ENCODE assay signal across 15 mouse cellular contexts in genomic region chr12:112597618-112598017, GRCm38 (mm10). TPM values are rescaled to one million over a fixed set of nuclear protein-coding genes. Genes with fewer than 3 reads are reported as not detected.
DNase-seq lines count a peak whose midpoint lies in the region; ATAC-seq and TF ChIP-seq lines count a peak whose summit lies in the region.
"Had no signal": no experiment of that assay in that cellular context is flagged by ENCODE, and none has a peak within 500 bp of the region (broad histone marks: within the 10 kb centered on the region; RNA-seq: fewer than 3 reads in every experiment).

No protein-coding gene starts in this region.

- H3K9me3 ChIP-seq in heart, embryonic 11.5 days (replicated peaks; ENCODE audit: control insufficient read depth, low read length), result no peaks in the 10 kb centered on the region
- H3K9me3 ChIP-seq in liver, postnatal 0 days (ENCODE audit: low read length), result no peaks in the 10 kb centered on the region
- H3K9me3 ChIP-seq: embryonic facial prominence, embryonic 12.5 days; forebrain, embryonic 12.5 days; hindbrain, embryonic 15.5 days; liver, embryonic 15.5 days had no signal

- no peak overlapping the region for H3K4me2 ChIP-seq in heart, embryonic 11.5 days
- H3K4me2 ChIP-seq in liver, postnatal 0 days (ENCODE audit: low read depth, low read length), result no peak overlapping the region
- H3K4me2 ChIP-seq: embryonic facial prominence, embryonic 12.5 days; forebrain, embryonic 12.5 days; hindbrain, embryonic 15.5 days; liver, embryonic 15.5 days had no signal

- ATAC-seq in heart, embryonic 11.5 days (replicated peaks; ENCODE audit: insufficient number of reproducible peaks, low FRiP score, low TSS enrichment), result no peak
- no peak for ATAC-seq in liver, postnatal 0 days

- no peak for TF ChIP-seq EP300 in liver, postnatal 0 days (IDR thresholded peaks at IDR 0.05; ENCODE audit: low read depth)

- peak; percentile 75 for DNase-seq in adrenal gland, postnatal 14 days
- DNase-seq in adrenal gland, adult 18-20 months (ENCODE audit: low spot score in 2 of 2), result no peak
- peak; percentile 53 to 55 for DNase-seq in heart, postnatal 10 days
- peak; percentile 86 for DNase-seq in liver, adult 2 months (ENCODE audit: extremely low read depth, low read depth, low spot score)
- DNase-seq in liver, postnatal 0 days, result no peak
- peak; percentile 72 for DNase-seq in gastrocnemius, postnatal 14 days
- DNase-seq in urinary bladder, adult 2 months (ENCODE audit: low spot score), result no peak
- DNase-seq: kidney, adult 2 months; kidney, postnatal 36 days; midbrain, embryonic 14.5 days had no signal

- no peak overlapping the region; the same call in 1 of the 2 replicates for H3K9ac ChIP-seq in heart, embryonic 11.5 days (ENCODE audit: low read depth, low read length)
- peak overlapping the region; percentile 38 for H3K9ac ChIP-seq in liver, adult 2 months (ENCODE audit: low read depth, low read length)
- H3K9ac ChIP-seq in liver, postnatal 0 days (replicated peaks), result no peak overlapping the region
- H3K9ac ChIP-seq: embryonic facial prominence, embryonic 12.5 days; forebrain, embryonic 12.5 days; hindbrain, embryonic 15.5 days; liver, embryonic 15.5 days had no signal

- peaks cover 53% of the 10 kb centered on the region for H3K4me1 ChIP-seq in heart, embryonic 11.5 days (ENCODE audit: control insufficient read depth, insufficient read depth, low read length)
- H3K4me1 ChIP-seq in liver, adult 2 months (ENCODE audit: control insufficient read depth, insufficient read depth, low read length), result peaks cover 19% of the 10 kb centered on the region
- peaks cover 31% of the 10 kb centered on the region for H3K4me1 ChIP-seq in liver, postnatal 0 days (ENCODE audit: insufficient read depth)

- intact Hi-C loops in heart, postnatal 10 days (cut with DNase I), result no loop called here
- intact Hi-C loops in gastrocnemius, postnatal 14 days (cut with DNase I; ENCODE audit: low total_unique reads), result no loop called here

- TF ChIP-seq CTCF in liver, adult 2 months (IDR thresholded peaks at IDR 0.05; ENCODE audit: low read depth, low read length), result no peak
- TF ChIP-seq CTCF in liver, postnatal 0 days (IDR thresholded peaks at IDR 0.05; ENCODE audit: low read depth), result no peak

- peaks cover 9% of the 10 kb centered on the region; the same call in 1 of the 2 replicates for H3K79me2 ChIP-seq in liver, adult 2 months (ENCODE audit: control insufficient read depth, insufficient read depth, low read length)

- H3K4me3 ChIP-seq in heart, embryonic 11.5 days (ENCODE audit: low read depth, low read length), result no peak overlapping the region
- no peak overlapping the region; the same call in 1 of the 2 replicates for H3K4me3 ChIP-seq in liver, adult 2 months (ENCODE audit: insufficient read depth, low read depth, low read length)
- no peak overlapping the region for H3K4me3 ChIP-seq in liver, postnatal 0 days (ENCODE audit: low read depth, low read length)
- H3K4me3 ChIP-seq: embryonic facial prominence, embryonic 12.5 days; forebrain, embryonic 12.5 days; hindbrain, embryonic 15.5 days; liver, embryonic 15.5 days had no signal

- H3K27me3 ChIP-seq in heart, embryonic 11.5 days (ENCODE audit: control insufficient read depth, insufficient read depth, low read length), result no peaks in the 10 kb centered on the region
- no peaks in the 10 kb centered on the region for H3K27me3 ChIP-seq in liver, adult 2 months (ENCODE audit: control insufficient read depth, insufficient read depth, low read length)
- H3K27me3 ChIP-seq in liver, postnatal 0 days (ENCODE audit: insufficient read depth, low read length), result no peaks in the 10 kb centered on the region
- H3K27me3 ChIP-seq: embryonic facial prominence, embryonic 12.5 days; forebrain, embryonic 12.5 days; hindbrain, embryonic 15.5 days; liver, embryonic 15.5 days had no signal

- TF ChIP-seq POLR2A in liver, adult 2 months (IDR thresholded peaks at IDR 0.05; ENCODE audit: extremely low read depth, insufficient read depth, low read length), result no peak

- 85% methylated on average over 8 of the region's 8 CpGs for WGBS in heart, embryonic 11.5 days (ENCODE audit: insufficient replicate concordance)
- 33% methylated on average over 8 of the region's 8 CpGs for WGBS in liver, adult 2 months
- WGBS in liver, postnatal 0 days (ENCODE audit: insufficient replicate concordance), result 86% methylated on average over 8 of the region's 8 CpGs

- no peaks in the 10 kb centered on the region for H3K36me3 ChIP-seq in heart, embryonic 11.5 days (ENCODE audit: control insufficient read depth, insufficient read depth, low read length)
- no peaks in the 10 kb centered on the region for H3K36me3 ChIP-seq in liver, adult 2 months (ENCODE audit: control insufficient read depth, insufficient read depth, low read length)
- H3K36me3 ChIP-seq in liver, postnatal 0 days (replicated peaks; ENCODE audit: insufficient read depth, low read length), result peaks cover 5% of the 10 kb centered on the region; the same call in 1 of the 2 replicates
- H3K36me3 ChIP-seq: forebrain, embryonic 12.5 days; hindbrain, embryonic 15.5 days; liver, embryonic 15.5 days had no signal

- H3K27ac ChIP-seq in heart, embryonic 11.5 days (ENCODE audit: low read depth, low read length), result no peak overlapping the region
- peak overlapping the region; percentile 89 for H3K27ac ChIP-seq in liver, adult 2 months (replicated peaks; ENCODE audit: insufficient read depth, low read depth, low read length)
- no peak overlapping the region for H3K27ac ChIP-seq in liver, postnatal 0 days (ENCODE audit: low read depth)
- H3K27ac ChIP-seq: embryonic facial prominence, embryonic 12.5 days; forebrain, embryonic 12.5 days; hindbrain, embryonic 15.5 days; liver, embryonic 15.5 days had no signal

RNA-seq across cellular contexts. Expression of gene Inf2, which starts 9.0 kb away (rescaled TPM):
- total RNA-seq in adrenal gland, postnatal 14 days (2021), result 25.3 and 33.2 TPM in 2 replicates
- total RNA-seq in adrenal gland, adult 18-20 months (2021), result 10 to 100 TPM; 25.2 to 29.7 TPM
- 10 to 100 TPM; 18.4 to 23.3 TPM for total RNA-seq in heart, postnatal 10 days (2021)
- 3.2 and 3.8 TPM in 2 replicates for polyA plus RNA-seq in heart, embryonic 11.5 days (2014; fragmentation: Nextera tagmentation; extraction: Ambion mirVana)
- 15.5 and 22.9 TPM in 2 replicates for total RNA-seq in liver, adult 2 months (2014; rRNA removed)
- polyA plus RNA-seq in liver, adult 2 months (2012; rRNA removed), result 24.6 and 30.7 TPM in 2 replicates
- 1.8 and 1.9 TPM in 2 replicates for polyA plus RNA-seq in liver, postnatal 0 days (2015; fragmentation: Nextera tagmentation; extraction: Ambion mirVana)
- 10 to 100 TPM; 15.0 to 16.1 TPM for total RNA-seq in gastrocnemius, postnatal 14 days (2021)
- polyA plus RNA-seq in urinary bladder, adult 2 months (2012; rRNA removed), result 37.4 and 52.8 TPM in 2 replicates

RNA-seq across cellular contexts. Expression of gene Adssl1, which starts 22.2 kb away (rescaled TPM):
- total RNA-seq in adrenal gland, postnatal 14 days (2021), result 34.1 and 37.6 TPM in 2 replicates
- total RNA-seq in adrenal gland, adult 18-20 months (2021), result 10 to 100 TPM; 17.1 to 31.3 TPM
- 100 to 1,000 TPM; 129 to 136 TPM for total RNA-seq in heart, postnatal 10 days (2021)
- 73.3 and 75.2 TPM in 2 replicates for polyA plus RNA-seq in heart, embryonic 11.5 days (2014; fragmentation: Nextera tagmentation; extraction: Ambion mirVana)
- total RNA-seq in liver, adult 2 months (2014; rRNA removed), result 20.5 and 21.7 TPM in 2 replicates
- polyA plus RNA-seq in liver, adult 2 months (2012; rRNA removed), result 26.1 and 26.7 TPM in 2 replicates
- polyA plus RNA-seq in liver, postnatal 0 days (2015; fragmentation: Nextera tagmentation; extraction: Ambion mirVana), result 22.8 and 24.4 TPM in 2 replicates
- 100 to 1,000 TPM; 462 to 471 TPM for total RNA-seq in gastrocnemius, postnatal 14 days (2021)
- polyA plus RNA-seq in urinary bladder, adult 2 months (2012; rRNA removed), result 19.5 and 26.9 TPM in 2 replicates

RNA-seq across cellular contexts. Expression of gene Siva1, which starts 46.9 kb away (rescaled TPM):
- 48.4 and 54.1 TPM in 2 replicates for total RNA-seq in adrenal gland, postnatal 14 days (2021)
- 10 to 100 TPM; 36.6 to 43.6 TPM for total RNA-seq in adrenal gland, adult 18-20 months (2021)
- 10 to 100 TPM; 26.4 to 31.4 TPM for total RNA-seq in heart, postnatal 10 days (2021)
- 141 and 156 TPM in 2 replicates for polyA plus RNA-seq in heart, embryonic 11.5 days (2014; fragmentation: Nextera tagmentation; extraction: Ambion mirVana)
- 11.5 and 15.4 TPM in 2 replicates for total RNA-seq in liver, adult 2 months (2014; rRNA removed)
- polyA plus RNA-seq in liver, adult 2 months (2012; rRNA removed), result 12.8 and 14.9 TPM in 2 replicates
- 55.6 and 62.2 TPM in 2 replicates for polyA plus RNA-seq in liver, postnatal 0 days (2015; fragmentation: Nextera tagmentation; extraction: Ambion mirVana)
- total RNA-seq in gastrocnemius, postnatal 14 days (2021), result 10 to 100 TPM; 16.9 to 18.7 TPM
- 62.6 and 71.8 TPM in 2 replicates for polyA plus RNA-seq in urinary bladder, adult 2 months (2012; rRNA removed)

Comparison
In these comparisons a context has a peak if more than half of its experiments do, and no peak if none do; other contexts are left out.
1. DNase-seq: peak in adrenal gland, postnatal 14 days (single experiment), heart, postnatal 10 days (2 of 2), liver, adult 2 months (single experiment) and gastrocnemius, postnatal 14 days (single experiment); none in adrenal gland, adult 18-20 months (0 of 2), liver, postnatal 0 days (single experiment) and urinary bladder, adult 2 months (single experiment).